Mouse (Mus musculus): ENCODE results near the gene Pkp4.

Pkp4 gene

GRCm38 (mm10) chr2:59219997-59220789, 59.5 kb downstream of the Pkp4 start:
- DNase-seq (ENCODE audit: low read depth, low spot score): no peak

DNA sequence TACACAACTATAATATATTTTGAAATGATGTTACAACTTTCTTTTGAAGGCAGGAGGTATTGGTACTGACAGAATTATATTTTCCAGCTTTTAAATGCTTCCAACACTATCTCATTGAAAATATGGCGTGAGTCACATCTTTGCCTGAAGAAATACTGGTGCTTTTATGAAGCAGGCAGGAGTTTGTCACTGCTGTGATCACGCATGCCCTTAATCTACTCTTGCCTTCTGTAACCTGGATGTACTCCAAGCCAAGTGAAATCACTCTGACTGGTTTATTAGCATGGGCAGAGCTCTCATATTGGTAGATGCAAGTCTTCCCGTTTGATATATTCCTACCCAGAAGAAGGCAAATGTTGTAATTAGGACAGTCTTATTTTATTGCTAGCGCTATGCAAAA, 65.7 kb downstream of the Pkp4 start:
- DNase-seq (ENCODE audit: low read depth, low spot score): no peak

- DNase-seq (ENCODE audit: low read depth, low spot score): no peak
Observed at GRCm38 (mm10) chr2:59227011-59227410, 66.4 kb downstream of the Pkp4 start.

DNA sequence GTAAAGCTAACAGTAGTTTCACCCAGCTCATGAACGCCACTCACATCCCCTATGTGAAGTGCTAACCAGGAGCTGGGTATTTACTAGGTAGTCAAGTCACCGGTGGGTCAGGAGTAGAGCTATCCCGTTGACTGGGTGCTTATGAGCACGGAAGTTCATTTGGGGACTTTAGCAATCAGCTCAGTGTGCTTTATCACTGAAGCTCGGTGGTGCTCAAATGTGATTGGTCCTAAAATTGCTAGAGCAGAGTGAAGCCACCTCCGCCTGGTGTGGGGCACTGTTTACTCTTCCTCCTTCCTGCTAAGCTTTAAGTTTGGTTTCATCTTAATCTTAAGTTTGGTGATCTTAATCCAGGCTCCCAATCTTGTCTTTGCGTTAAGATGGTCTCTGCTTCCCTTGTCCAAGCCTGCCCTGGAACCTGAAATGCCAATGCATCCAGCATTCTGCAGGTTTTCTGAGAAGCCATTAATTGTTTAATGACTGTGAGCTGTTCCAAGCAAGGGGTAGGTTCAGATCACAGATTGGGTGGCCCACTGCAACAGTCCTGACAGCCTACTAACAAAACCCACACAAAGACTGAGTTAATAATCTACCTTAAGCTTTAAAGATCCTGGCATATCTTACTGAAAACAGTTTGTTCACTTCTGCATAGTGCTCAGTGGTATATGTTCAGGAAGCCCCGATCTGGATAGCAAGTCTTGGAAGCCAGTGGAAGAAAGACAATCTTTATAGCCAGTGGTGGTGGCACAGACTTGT, 67.0 kb downstream of the Pkp4 start:
- DNase-seq (ENCODE audit: low read depth, low spot score): no peak

DNA sequence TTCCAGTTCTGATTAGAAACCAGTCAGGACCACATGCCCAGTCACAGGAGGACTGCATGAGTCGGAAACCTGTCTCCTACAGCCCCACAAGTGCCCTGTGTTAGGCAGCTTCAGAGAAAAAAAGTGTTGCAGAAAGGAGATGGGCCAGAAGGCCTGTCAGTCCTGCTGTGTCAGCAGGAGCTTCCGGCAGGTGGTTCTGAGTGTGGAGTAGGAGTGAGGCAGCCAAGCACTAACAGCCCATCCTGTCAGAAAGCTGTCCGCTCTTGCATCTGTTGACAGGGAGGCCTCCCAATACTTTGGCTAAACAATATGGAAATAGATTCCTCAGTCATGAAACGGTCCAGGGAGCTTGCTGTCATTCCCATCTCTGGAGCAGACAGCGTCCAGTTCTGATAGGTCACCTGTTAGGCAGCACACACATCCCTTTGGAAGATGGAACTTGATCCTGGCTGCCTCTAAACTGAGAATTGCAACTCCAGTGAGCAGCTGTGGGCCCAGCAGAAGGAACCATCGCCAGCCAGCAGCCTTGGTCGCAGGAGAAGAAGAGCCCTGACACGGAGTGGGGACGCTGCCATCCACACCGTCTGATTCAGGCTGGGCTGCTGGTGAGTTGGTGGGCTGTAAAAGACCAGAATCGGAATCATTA, 68.7 kb downstream of the Pkp4 start:
- DNase-seq (ENCODE audit: low read depth, low spot score): no peak

DNA sequence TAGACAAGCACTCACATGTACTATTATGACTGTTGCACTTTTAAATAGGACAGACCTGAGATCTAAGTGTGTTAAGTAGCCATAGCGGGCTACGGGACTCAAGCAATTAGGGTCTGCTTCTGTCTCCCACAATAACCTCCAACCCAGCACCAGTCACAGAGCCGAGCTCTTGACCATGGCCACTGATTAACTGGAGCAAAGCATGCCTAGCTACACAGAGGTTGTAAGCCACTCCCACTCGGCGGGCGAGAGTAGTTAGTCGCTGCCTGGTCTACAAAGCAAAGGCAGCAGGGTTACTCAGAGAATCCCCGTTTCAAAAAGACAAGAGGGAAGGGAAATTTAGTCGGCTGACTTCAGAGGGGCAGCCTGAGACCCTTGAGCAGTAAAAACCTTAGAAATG, 70.0 kb downstream of the Pkp4 start:
- no peak for DNase-seq (ENCODE audit: low read depth, low spot score)

DNA sequence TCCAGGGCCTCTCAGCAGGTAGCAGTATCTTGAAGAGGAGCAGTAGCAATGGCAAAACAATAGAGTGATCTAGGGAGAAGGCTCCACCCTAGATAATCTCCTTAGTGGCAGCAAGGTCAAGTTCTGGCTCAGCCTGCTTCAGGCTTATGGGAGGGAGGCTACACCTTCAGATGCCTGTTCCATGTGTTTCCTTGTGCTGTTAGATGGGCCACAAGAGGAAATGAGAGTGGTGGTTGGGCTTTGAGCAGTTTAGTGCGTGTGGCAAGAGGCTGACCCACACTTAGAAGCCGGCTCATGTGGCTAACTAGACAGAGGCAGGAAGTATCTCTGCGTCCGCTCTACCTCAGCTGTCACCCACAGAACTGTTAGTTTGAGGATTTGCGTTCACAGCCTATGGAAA, 70.9 kb downstream of the Pkp4 start:
- no peak for DNase-seq (ENCODE audit: low read depth, low spot score)

DNA sequence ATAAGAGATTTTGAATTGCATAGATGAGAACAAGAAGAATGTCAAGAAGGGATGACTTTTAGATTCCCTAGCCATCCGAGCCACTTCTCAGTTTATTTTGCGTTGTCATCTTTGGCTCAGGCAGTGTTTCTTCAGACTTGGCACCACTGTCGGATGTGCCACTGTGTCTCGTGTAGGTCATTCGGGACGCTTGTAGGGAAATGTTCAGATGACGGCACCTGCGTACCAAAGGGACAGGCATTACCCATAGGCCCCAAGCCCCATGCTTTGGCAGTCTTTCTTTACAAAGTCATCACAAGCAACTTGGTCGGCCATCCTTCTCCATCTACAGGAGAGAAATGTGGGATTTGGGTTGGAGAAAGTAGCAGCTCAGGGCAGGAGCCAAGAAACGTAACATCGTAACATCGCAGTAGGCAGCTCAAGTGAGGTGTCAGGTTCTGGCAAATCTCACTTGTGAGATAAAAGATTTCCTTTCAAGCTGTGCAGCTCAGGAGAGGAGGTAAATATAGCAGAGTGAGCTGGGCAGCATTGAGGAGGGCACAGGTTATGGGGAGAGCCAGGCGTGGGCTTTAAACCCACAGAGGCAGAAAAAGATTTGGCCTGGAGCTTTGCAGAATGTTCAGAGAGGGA, 72.8 kb downstream of the Pkp4 start:
- DNase-seq (ENCODE audit: low read depth, low spot score): no peak

GRCm38 (mm10) chr2:59233936-59234335, 73.3 kb downstream of the Pkp4 start:
- DNase-seq (ENCODE audit: low read depth, low spot score): no peak

- DNase-seq (ENCODE audit: low read depth, low spot score): no peak
Observed at GRCm38 (mm10) chr2:59234537-59234936, 73.9 kb downstream of the Pkp4 start.

DNA sequence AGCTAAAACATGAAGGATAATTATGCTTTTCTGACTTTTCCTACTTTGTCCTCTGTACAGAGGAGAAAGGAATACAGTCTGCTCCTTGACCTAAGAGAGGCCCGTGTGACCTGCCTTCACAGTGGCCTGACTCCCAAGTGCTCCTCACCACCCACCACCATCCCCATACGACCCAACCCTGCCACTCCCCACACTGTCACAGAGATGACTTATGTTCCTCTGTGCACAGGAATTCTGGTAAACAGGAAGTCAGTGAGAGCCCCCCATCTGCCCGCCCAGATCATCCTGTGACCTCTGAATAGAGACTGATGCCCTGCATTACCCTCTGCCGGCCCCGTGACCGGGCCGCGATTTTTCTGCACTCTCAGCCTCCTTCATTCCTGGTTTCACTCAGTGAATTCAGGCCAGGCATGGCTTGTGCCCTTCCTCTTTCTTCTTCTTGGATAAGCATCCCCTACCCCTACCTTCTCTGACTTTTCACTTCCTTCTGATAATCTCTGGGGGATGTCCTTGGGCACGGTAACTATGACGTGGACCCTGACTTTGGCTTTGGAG, 79.3 kb downstream of the Pkp4 start:
- no peak for DNase-seq (ENCODE audit: low read depth, low spot score)

- DNase-seq (ENCODE audit: low read depth, low spot score): no peak
Observed at GRCm38 (mm10) chr2:59242117-59242516, 81.5 kb downstream of the Pkp4 start.

DNA sequence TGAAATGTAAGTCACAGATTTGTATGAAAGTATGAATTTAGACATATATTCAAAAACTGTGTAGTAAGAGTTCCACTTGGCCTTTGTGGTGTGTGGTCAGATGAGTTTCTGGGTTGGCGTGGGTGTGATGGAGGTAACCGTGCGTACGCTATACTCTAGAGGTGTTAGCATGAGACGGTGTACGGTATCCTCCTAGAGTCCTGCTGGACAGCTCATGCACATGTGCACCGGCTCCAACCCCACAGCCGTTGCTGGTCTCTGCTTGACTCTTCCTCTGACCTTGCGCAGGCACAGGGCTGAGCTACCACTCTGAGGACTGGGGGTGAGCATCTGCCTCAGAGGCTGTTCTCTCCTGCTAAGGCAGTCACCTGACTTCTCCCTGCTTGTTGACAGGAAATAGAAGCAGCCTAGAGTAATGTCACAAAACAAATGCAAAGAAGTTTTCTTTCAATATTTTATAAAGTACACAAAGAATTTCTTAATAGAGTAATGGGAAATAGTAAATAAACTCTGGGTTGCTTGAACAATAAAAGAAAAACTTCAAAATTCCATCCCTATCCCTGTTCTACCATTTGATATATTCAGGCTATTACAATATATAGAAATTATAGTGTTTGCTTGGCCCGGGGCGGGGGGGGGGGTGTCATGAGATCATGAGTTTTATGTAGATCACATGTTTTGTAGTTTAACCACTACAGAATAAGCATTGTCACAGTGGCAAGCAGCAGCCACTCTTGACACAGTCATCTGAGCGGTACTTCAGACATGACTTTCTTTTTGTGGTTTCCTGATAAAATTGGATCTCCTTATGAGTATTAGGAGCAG, 83.8 kb downstream of the Pkp4 start:
- no peak for DNase-seq (ENCODE audit: low read depth, low spot score)

DNA sequence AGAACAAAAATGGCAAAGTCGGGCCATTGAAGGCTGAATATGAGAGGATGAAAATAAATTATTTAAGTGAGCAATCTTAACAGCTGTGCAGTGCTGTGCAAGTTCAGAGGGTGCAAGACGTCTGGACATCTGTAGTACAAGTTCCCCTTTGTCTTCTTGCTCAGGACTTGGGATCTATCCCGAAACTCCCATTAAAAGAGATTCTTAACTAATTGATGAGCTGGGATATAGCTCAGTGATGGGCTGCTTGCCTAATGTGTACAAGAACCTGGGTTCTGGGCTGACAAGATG, 84.4 kb downstream of the Pkp4 start:
- no peak for DNase-seq (ENCODE audit: low read depth, low spot score)

DNA sequence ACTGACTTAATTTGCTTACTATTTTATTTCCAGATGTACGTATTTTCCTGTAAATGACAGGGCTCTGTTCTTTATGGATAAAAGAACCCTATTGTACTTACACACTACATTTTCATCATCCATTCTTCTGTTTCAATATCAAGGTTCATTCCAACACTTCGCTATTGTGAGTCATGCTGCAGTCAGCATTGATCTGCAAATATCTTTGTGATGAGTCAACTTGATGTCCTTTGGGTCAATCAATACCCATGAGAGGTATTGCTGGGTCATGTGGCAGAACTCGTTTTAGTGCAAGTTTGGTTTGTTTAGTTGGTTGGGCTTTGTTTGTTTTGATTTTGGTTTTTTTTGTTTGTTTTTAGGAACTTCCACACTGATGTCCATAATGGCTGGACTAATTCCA, 88.2 kb downstream of the Pkp4 start:
- DNase-seq (ENCODE audit: low read depth, low spot score): no peak

DNA sequence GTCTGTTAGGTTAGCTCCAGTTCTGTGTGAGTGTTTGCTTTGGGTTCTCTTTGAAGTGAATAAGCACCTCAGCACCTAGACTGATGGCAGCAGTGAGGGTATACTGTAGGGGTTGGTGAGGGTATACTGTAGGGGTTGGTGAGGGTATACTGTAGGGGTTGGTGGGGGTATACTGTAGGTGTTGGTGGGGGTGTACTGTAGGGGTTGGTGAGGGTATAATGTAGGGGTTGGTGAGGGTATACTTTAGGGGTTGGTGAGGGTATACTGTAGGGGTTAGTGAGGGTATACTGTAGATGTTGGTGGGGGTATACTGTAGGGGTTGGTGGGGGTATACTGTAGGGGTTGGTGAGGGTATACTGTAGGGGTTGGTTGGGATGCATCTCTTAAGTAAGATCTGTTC, 92.2 kb downstream of the Pkp4 start:
- DNase-seq (ENCODE audit: low read depth, low spot score): no peak

DNA sequence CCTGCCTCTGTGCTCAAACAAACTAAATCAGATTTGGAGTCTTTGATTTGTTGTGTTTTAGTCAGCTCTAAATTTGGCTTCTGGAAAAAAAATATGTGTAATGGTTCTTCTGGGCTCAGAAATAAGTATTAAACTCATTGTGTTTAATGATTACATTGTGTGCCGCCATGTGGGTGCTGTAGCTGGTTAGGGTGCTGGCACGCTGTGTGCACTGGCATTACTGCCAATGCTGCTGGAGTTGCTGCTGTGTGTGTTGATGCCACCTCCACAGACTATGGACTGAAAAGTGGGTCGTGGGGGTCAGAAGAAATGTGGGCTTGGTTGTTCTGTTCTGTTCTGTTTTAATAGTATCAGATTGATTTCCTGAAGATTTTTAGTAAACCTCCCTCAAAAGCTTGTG, 92.8 kb downstream of the Pkp4 start:
- DNase-seq (ENCODE audit: low read depth, low spot score): peak; percentile 18

DNA sequence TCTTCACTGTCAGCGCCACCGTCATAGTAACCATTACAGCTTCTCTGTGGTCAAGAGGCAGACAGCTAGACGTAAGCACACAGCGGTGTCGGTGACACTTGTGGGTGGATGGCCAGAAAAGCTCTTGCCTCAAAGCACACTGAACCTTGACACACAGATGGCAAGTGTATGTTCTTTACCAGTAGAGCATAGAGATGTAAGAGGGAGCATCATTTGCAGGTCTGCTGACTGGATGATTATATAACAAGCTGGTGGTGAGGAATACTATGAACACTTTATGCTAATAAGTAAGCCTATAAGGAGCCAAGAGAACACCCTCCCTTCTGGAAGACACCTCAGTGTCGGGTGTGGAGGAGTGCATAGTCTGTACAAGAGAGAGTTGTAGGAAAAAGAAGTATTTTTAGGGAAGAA, 98.2 kb downstream of the Pkp4 start:
- DNase-seq (ENCODE audit: low read depth, low spot score): peak; percentile 95

- DNase-seq (ENCODE audit: low read depth, low spot score): no peak
Observed at GRCm38 (mm10) chr2:59259346-59259745, 98.7 kb downstream of the Pkp4 start.

GRCm38 (mm10) chr2:59261203-59261602, 100.6 kb downstream of the Pkp4 start:
- DNase-seq (ENCODE audit: low read depth, low spot score): no peak

DNA sequence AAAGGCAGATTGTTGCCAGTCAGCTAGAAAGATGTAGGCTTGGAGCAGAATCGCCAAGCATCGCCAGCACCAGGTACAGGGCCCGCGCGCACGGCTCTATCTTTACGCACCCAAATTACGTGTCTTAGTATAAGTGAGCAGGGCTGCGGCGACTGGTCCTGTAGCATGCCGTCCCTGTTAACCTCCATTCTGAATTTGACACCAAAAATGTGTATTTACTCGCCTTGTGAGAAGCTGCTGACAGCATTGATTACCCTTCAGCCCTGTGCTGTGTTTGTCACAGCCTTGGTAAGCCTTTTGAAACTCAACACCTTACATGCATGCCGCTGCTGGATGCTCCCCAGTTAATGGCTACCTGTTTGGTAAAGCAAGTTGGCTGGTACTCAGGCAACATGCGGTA, 105.8 kb downstream of the Pkp4 start:
- no peak for DNase-seq (ENCODE audit: low read depth, low spot score)
